Mouse (Mus musculus): Measurements from ENCODE around the gene Nphs1. TPM values are rescaled to one million over a fixed set of nuclear protein-coding genes. Genes with fewer than 3 reads are reported as not detected.
A peak's percentile ranks its signal among the peaks of the same experiment; 100 is the strongest.

Nphs1 gene
- polyA plus RNA-seq, 2 experiments: 0.06 to 0.23 TPM

GRCm38 (mm10) chr7:30421890-30422435 is 36.2 kb upstream of the Nphs1 start:
- Histone ChIP-seq H3K36me3 (ENCODE audit: control insufficient read depth, insufficient read depth, low read length) (0 out of 2 replicates have a peak, but pooled peaks cover 10% of the 10 kb centered on the region), H3K4me1 (ENCODE audit: control insufficient read depth, insufficient read depth, low read length) (0 out of 2 replicates have a peak, but pooled peaks cover 3% of the 10 kb centered on the region), H3K4me2 (replicated peaks; ENCODE audit: low read depth, low read length, severe bottlenecking) (peak overlapping the region; percentile 83), H3K9me3 (ENCODE audit: control insufficient read depth, low read length) (no peaks in the 10 kb centered on the region; the same call in 1 of the 2 replicates), H3K27me3 (ENCODE audit: control insufficient read depth, insufficient read depth, low read length) (no peaks in the 10 kb centered on the region), H3K4me3 (replicated peaks; ENCODE audit: low read length) (peak overlapping the region; percentile 55), H3K9ac (ENCODE audit: low read depth, low read length, severe bottlenecking) (peak overlapping the region; percentile 63), H3K27ac (replicated peaks; ENCODE audit: low read depth, low read length) (no peak overlapping the region)
- ATAC-seq (ENCODE audit: low FRiP score, low read depth) (peak; percentile 84), DNase-seq (ENCODE audit: low spot score) (peak; percentile 76)
- WGBS: under 1% methylated on average over 44 of the region's 45 CpGs
- TF ChIP-seq POLR2A (IDR thresholded peaks at IDR 0.05; ENCODE audit: borderline replicate concordance, extremely low read depth, insufficient read depth, insufficient read length): no peak

DNA sequence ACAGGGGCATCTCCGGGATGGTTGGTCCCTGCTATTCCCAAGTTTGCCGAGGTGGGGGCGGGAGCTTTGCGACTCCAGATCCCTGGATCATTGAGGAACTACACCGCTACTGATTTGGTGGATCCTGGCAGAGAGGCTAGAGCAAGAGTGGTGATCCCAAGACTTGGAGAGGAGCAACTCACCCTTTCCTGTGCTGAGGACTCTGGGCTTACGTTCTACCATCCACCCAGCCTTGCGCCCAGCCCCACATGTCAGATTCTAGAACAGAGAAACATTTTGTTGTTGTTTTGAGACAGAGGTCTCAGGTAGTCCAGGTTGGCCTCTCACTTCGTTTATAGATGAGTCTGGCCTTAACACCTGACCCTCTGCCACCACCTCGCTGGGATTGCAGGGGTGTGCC is 35.6 kb upstream of the Nphs1 start:
- TF ChIP-seq POLR2A (IDR thresholded peaks at IDR 0.05; ENCODE audit: borderline replicate concordance, extremely low read depth, insufficient read depth, insufficient read length): no peak
- H3K27ac ChIP-seq (replicated peaks; ENCODE audit: low read depth, low read length): no peak overlapping the region
- H3K4me1 ChIP-seq (ENCODE audit: control insufficient read depth, insufficient read depth, low read length): 0 out of 2 replicates have a peak, but pooled peaks cover 3% of the 10 kb centered on the region
- H3K9me3 ChIP-seq (ENCODE audit: control insufficient read depth, low read length): no peaks in the 10 kb centered on the region; the same call in 1 of the 2 replicates
- no peak for ATAC-seq (ENCODE audit: low FRiP score, low read depth)
- H3K9ac ChIP-seq (ENCODE audit: low read depth, low read length, severe bottlenecking): peak overlapping the region; percentile 63
- peaks cover 14% of the 10 kb centered on the region; the same call in 1 of the 2 replicates for H3K36me3 ChIP-seq (ENCODE audit: control insufficient read depth, insufficient read depth, low read length)
- no peaks in the 10 kb centered on the region for H3K27me3 ChIP-seq (ENCODE audit: control insufficient read depth, insufficient read depth, low read length)
- H3K4me2 ChIP-seq (replicated peaks; ENCODE audit: low read depth, low read length, severe bottlenecking): peak overlapping the region; percentile 83
- no peak for DNase-seq (ENCODE audit: low spot score)
- WGBS: 15% methylated on average over 9 of the region's 9 CpGs
- peak overlapping the region; percentile 55 for H3K4me3 ChIP-seq (replicated peaks; ENCODE audit: low read length)

DNA sequence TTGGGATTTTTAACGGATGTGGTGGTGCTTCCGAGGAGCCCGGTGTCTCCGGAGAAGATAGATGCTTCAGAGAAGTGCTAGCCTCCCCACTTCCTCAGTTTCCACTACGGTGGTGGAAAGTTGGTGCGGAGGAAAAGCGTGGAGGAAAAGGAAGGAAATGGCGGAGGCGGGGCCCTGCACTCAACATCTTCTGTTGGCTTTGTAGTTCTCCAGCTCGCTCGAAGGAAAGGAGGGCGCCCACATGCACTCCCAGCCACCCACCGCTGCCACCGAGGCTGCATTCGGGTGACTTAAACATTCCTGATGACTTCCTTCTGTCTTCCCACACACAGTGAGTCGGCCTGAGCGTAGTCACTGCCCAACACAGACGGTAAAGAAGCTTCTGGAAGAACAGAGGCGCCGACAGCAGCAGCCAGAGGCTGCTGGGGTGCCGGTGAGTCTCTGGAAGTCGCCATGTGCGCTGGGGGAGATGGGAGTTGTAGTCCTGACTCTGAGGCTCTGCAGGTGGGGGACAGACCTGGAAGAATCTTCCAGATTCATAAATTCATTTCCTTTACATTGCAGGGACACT is 35.0 kb upstream of the Nphs1 start:
- TF ChIP-seq POLR2A (IDR thresholded peaks at IDR 0.05; ENCODE audit: borderline replicate concordance, extremely low read depth, insufficient read depth, insufficient read length): no peak

GRCm38 (mm10) chr7:30429327-30429726 is 28.8 kb upstream of the Nphs1 start:
- Histone ChIP-seq H3K27ac (replicated peaks; ENCODE audit: low read depth, low read length) (no peak overlapping the region), H3K4me1 (ENCODE audit: control insufficient read depth, insufficient read depth, low read length) (no peaks in the 10 kb centered on the region), H3K36me3 (ENCODE audit: control insufficient read depth, insufficient read depth, low read length) (peaks cover 14% of the 10 kb centered on the region; the same call in 1 of the 2 replicates), H3K9ac (ENCODE audit: low read depth, low read length, severe bottlenecking) (no peak overlapping the region), H3K4me2 (replicated peaks; ENCODE audit: low read depth, low read length, severe bottlenecking) (no peak overlapping the region), H3K9me3 (ENCODE audit: control insufficient read depth, low read length) (no peaks in the 10 kb centered on the region), H3K4me3 (replicated peaks; ENCODE audit: low read length) (no peak overlapping the region), H3K27me3 (ENCODE audit: control insufficient read depth, insufficient read depth, low read length) (no peaks in the 10 kb centered on the region)
- DNase-seq (ENCODE audit: low spot score) (no peak), ATAC-seq (ENCODE audit: low FRiP score, low read depth) (no peak)
- TF ChIP-seq POLR2A (IDR thresholded peaks at IDR 0.05; ENCODE audit: borderline replicate concordance, extremely low read depth, insufficient read depth, insufficient read length): no peak

More for the DNA sequence above, 35.0 kb upstream of the Nphs1 start:
- WGBS: 44% methylated on average over 23 of the region's 23 CpGs
- H3K27ac ChIP-seq (replicated peaks; ENCODE audit: low read depth, low read length): no peak overlapping the region
- DNase-seq (ENCODE audit: low spot score): no peak
- H3K27me3 ChIP-seq (ENCODE audit: control insufficient read depth, insufficient read depth, low read length): no peaks in the 10 kb centered on the region
- ATAC-seq (ENCODE audit: low FRiP score, low read depth): no peak
- H3K4me3 ChIP-seq (replicated peaks; ENCODE audit: low read length): peak overlapping the region; percentile 55
- H3K4me1 ChIP-seq (ENCODE audit: control insufficient read depth, insufficient read depth, low read length): 0 out of 2 replicates have a peak, but pooled peaks cover 3% of the 10 kb centered on the region
- no peaks in the 10 kb centered on the region; the same call in 1 of the 2 replicates for H3K9me3 ChIP-seq (ENCODE audit: control insufficient read depth, low read length)
- H3K9ac ChIP-seq (ENCODE audit: low read depth, low read length, severe bottlenecking): peak overlapping the region; percentile 63
- H3K36me3 ChIP-seq (ENCODE audit: control insufficient read depth, insufficient read depth, low read length): peaks cover 14% of the 10 kb centered on the region; the same call in 1 of the 2 replicates
- H3K4me2 ChIP-seq (replicated peaks; ENCODE audit: low read depth, low read length, severe bottlenecking): peak overlapping the region; percentile 83

DNA sequence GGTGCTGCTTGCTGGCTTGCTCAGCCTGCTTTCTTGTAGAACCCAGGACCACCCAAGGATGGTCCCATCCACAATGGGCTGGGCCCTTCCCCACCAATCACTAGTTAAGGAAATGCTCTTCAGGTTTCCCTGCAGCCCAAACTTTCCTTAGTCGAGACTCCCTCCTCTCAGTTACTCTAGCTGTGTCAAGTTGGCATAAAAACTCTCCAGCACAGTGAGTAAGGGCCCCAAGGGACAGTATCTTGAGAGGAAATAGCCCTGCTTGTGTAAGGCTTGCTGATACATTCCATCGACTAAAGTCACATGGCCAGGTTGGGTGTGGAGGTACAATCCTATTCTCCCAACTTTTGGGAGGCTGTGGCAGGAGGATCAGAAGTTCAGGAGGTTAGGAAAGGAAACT is 27.9 kb upstream of the Nphs1 start:
- H3K4me2 ChIP-seq (replicated peaks; ENCODE audit: low read depth, low read length, severe bottlenecking): no peak overlapping the region
- 44% methylated on average over 2 of the region's 2 CpGs for WGBS
- DNase-seq (ENCODE audit: low spot score) (no peak), ATAC-seq (ENCODE audit: low FRiP score, low read depth) (no peak)
- H3K27me3 ChIP-seq (ENCODE audit: control insufficient read depth, insufficient read depth, low read length): no peaks in the 10 kb centered on the region
- peaks cover 17% of the 10 kb centered on the region; the same call in 1 of the 2 replicates for H3K36me3 ChIP-seq (ENCODE audit: control insufficient read depth, insufficient read depth, low read length)
- no peak for TF ChIP-seq POLR2A (IDR thresholded peaks at IDR 0.05; ENCODE audit: borderline replicate concordance, extremely low read depth, insufficient read depth, insufficient read length)
- no peaks in the 10 kb centered on the region for H3K4me1 ChIP-seq (ENCODE audit: control insufficient read depth, insufficient read depth, low read length)
- H3K27ac ChIP-seq (replicated peaks; ENCODE audit: low read depth, low read length): no peak overlapping the region
- no peak overlapping the region for H3K4me3 ChIP-seq (replicated peaks; ENCODE audit: low read length)
- no peak overlapping the region for H3K9ac ChIP-seq (ENCODE audit: low read depth, low read length, severe bottlenecking)
- H3K9me3 ChIP-seq (ENCODE audit: control insufficient read depth, low read length): no peaks in the 10 kb centered on the region
